Mouse (Mus musculus): ENCODE measurements around the gene Cyp2w1.
A peak's percentile ranks its signal among the peaks of the same experiment; 100 is the strongest.

Gene Cyp2w1

DNA sequence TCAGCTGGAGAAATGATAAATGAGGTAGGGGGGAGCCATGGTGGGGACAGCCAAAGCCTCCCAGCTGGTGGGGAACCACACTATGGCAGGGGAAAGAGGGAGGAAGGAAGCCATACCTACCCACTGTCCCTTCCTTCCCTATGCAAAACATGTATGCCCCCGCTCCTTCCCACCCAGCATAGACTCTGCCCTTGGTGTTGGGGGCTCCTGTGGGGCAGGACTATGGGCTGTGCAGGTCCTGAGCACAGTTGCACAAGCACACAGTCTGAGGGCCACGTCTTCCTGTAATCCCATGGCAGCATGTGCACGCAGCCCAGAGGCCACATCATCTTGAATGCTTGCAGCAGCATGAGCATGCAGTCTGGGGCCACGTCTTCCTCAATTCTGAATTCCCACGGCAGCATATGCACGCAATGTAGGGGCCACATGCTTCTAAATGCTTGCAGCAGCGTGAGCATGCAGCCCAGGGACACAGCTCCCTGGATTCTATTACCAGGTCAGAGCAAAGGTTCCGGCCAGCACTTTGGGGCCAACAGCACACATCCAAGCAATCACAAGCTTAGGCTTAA lies 51.4 kb downstream of the Cyp2w1 start:
- no peak for DNase-seq (ENCODE audit: low spot score in 2 of 2)

DNA sequence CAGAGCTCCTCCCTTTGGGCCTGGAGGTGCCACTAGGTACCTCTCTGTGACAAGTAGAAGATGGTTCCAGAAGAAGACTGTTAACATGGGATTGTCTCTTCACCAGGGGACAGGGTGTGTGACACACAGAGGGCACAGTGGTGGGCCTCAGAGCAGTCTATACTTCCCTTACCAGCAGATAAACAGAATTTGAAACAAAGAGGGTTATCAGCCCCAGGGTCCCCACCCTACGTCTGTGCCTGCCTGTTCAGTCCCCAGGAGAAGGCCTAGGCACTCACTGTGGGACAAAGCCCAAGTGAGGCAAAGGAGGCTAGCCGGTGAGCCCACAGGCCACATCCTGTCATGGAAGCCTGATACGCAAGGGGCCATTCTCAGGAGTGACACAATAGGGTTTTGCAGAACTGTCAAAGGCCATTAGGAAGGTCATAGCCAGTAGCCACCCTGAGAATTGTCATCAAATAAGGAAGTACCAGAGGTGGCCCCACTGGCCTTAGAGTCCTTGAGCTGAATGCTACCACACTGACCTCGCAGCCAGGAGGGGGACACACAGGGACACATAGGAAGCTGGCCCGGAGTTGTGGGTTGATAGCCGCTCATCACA lies 52.5 kb downstream of the Cyp2w1 start, which contains the start of gene C130050O18Rik:
TSS of gene C130050O18Rik (plus strand) at position 480 of the 601 bp plus-strand sequence.
- DNase-seq (ENCODE audit: low spot score in 2 of 2): peak in 1 of 2 experiments; percentile 42

DNA sequence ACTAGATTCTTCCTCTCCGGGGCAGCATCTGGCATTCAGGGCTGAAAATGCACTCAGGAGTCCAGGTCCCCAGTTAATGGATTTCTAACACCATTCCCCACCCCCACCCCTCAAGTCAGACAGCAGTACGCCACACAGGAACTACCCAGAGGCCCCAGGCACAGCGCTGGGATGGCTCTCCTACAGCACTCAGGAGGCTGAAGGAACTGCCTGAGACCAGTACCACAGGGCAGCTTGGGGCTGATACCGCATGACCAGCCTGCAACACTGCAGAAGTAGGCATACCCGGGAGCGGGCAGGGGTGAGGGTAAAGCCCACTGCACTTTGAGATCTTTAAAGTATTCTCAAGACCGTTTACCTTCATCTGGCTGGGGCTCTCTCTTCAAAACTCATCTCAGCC lies 53.1 kb downstream of the Cyp2w1 start:
- DNase-seq (ENCODE audit: low spot score in 2 of 2): no peak

DNA sequence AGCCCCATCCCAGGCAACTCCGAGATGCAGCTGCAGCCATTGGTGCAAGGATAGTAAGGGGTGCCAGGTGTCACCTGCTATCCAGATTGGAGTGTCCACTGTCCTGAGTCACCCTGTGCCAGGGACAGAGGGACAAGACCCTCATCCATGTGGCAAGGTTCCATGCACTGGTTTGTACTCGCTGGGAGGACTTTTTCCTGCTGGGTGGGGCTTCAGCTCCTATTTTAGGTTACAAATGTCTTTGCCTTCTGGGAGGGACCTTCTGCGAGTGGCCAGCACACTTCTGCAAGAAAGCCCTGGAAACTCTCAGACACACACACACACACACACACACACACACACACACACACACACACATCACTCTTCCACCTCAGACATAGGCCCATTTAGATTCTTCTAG lies 53.5 kb downstream of the Cyp2w1 start:
- DNase-seq (ENCODE audit: low spot score in 2 of 2): no peak

Measured in spleen, postnatal 4 days (tissue).